Mouse (Mus musculus) cortical plate, adult 2 months (tissue): ENCODE results near the gene Urah. TPM values are rescaled to one million over a fixed set of nuclear protein-coding genes. Genes with fewer than 3 reads are reported as not detected.
A peak's percentile ranks its signal among the peaks of the same experiment; 100 is the strongest.

Experiments used
- H3K27ac ChIP-seq: fragments of 200-500 bp; 2 replicates; pipeline ENCODE4 v1.5.1; 2012; ENCODE audit warnings: low read length, control low read depth, inconsistent platforms; ENCODE audit not compliant: insufficient read depth
- H3K4me1 ChIP-seq: fragments of 200-500 bp; 2 replicates; pipeline ENCODE4 v1.6.1; 2011; ENCODE audit warnings: low read length; ENCODE audit not compliant: control insufficient read depth, insufficient read depth
- H3K4me3 ChIP-seq: fragments of 200-500 bp; 2 replicates; pipeline ENCODE4 v1.5.1; 2011; ENCODE audit warnings: mild to moderate bottlenecking, low read length, control low read depth; ENCODE audit not compliant: insufficient read depth
- CTCF ChIP-seq: fragments of 200-500 bp; IDR thresholded peaks from 2 replicates; pipeline ENCODE4 v1.5.1; 2011; ENCODE audit warnings: mild to moderate bottlenecking, control low read depth, low read length; ENCODE audit not compliant: insufficient read depth; ENCODE audit errors: extremely low read depth
- POLR2A ChIP-seq: fragments of 200-500 bp; IDR thresholded peaks from 2 replicates; pipeline ENCODE4 v1.6.1; 2011; ENCODE audit warnings: mild to moderate bottlenecking, low read length, control low read depth; ENCODE audit not compliant: insufficient read depth; ENCODE audit errors: extremely low read depth
- polyA plus RNA-seq: library from polyadenylated mRNA; depleted of rRNA; stranded (reverse); fragments of >200 nt; gene quantifications from 2 replicates; pipeline ENCODE4 v1.2.3, GENCODE M21; 2012

Gene Urah
- polyA plus RNA-seq, 1 experiment = 3.4 TPM

GRCm38 (mm10) chr7:140839556-140839955, 4.7 kb downstream of the Urah start:
- TF ChIP-seq POLR2A = no peak
- Histone ChIP-seq H3K4me3 (no peak overlapping the region), H3K27ac (no peak overlapping the region), H3K4me1 (no peaks in the 10 kb centered on the region)

GRCm38 (mm10) chr7:140840750-140841735, 6.2 kb downstream of the Urah start:
- H3K4me1 ChIP-seq = no peaks in the 10 kb centered on the region
- TF ChIP-seq POLR2A = no peak
- no peak for TF ChIP-seq CTCF
- H3K27ac ChIP-seq = no peak overlapping the region
- no peak overlapping the region for H3K4me3 ChIP-seq

DNA sequence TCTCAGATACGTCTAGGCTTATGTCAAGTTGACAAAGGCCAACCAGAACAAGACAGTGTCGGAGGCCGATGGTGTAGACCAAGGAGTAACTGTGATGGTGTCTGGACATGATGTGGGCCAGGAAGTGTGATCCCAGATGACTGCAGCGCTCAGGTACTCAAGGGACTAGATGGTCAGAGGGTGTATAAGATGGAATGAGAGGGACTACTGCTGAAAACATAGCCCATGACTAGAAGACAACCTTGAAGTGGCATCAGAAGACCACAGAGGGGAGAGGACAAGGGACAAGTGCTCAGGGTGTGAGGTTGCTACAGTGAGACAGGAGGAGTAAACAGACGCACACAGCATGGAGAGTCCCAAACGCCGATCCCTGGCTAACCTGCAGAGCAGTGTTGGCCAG, 9.0 kb downstream of the Urah start:
- no peak for TF ChIP-seq POLR2A
- TF ChIP-seq CTCF = no peak
- no peak overlapping the region for H3K4me3 ChIP-seq
- no peak overlapping the region for H3K27ac ChIP-seq
- H3K4me1 ChIP-seq = no peaks in the 10 kb centered on the region

DNA sequence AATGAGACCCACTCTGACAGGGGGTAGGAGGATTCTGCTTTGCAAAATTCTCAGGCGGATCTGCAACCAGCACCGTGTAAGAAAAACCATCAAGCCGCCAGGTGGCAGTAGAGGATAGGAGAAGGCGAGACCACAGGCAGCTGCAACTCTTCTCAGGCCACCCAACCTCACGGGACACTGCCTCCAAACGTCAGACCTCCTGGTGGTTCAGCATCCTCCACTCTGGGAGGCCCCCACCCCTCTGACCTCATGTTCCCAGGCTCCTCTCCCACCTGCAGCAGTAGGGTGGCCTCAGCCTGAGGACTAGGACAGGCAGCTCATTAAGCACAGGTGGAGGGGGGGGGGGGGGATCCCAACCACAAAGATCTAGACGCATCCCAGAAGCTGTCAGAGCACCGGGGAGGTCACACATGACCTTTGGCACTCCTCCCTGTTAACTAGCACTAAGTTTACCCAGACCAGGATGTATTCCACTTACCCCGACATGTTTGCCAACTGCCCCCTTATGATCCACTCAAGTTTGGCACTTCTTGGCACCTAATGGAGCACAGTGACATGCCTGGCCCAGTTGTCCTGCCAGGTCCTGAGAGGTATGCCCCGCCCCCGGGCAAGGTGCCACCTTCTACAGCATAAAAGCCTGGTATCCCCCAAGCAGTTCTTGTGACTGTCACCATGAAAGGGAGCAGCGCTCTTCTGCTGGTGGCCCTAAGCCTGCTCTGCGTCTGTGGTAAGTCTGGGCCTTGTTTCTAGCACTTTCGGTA, 10.3 kb downstream of the Urah start, which contains the start of gene Scgb1c1:
TSS of gene Scgb1c1 (plus strand) at position 643 of the 761 bp plus-strand sequence.
- TF ChIP-seq CTCF (peak; percentile 89), POLR2A (no peak)
- Histone ChIP-seq H3K27ac (no peak within 1 kb of the TSS), H3K4me1 (no peaks in the 10 kb centered on the region), H3K4me3 (no peak within 1 kb of the TSS)

GRCm38 (mm10) chr7:140845683-140846082, 10.9 kb downstream of the Urah start:
- H3K4me3 ChIP-seq = no peak overlapping the region
- no peak for TF ChIP-seq CTCF
- no peak for TF ChIP-seq POLR2A
- H3K27ac ChIP-seq = no peak overlapping the region
- no peaks in the 10 kb centered on the region for H3K4me1 ChIP-seq

GRCm38 (mm10) chr7:140846676-140847075, 11.9 kb downstream of the Urah start:
- H3K4me3 ChIP-seq = no peak overlapping the region
- no peak overlapping the region for H3K27ac ChIP-seq
- H3K4me1 ChIP-seq = no peaks in the 10 kb centered on the region
- no peak for TF ChIP-seq POLR2A
- TF ChIP-seq CTCF = no peak

GRCm38 (mm10) chr7:140847755-140848580, 13.2 kb downstream of the Urah start, which contains the start of gene Odf3:
Gene Odf3, plus strand, starts transcription at chr7:140847805.
- Histone ChIP-seq H3K27ac (no peak within 1 kb of the TSS), H3K4me1 (no peaks in the 10 kb centered on the region), H3K4me3 (no peak within 1 kb of the TSS)
- no peak for TF ChIP-seq POLR2A
- TF ChIP-seq CTCF = no peak

GRCm38 (mm10) chr7:140848591-140848990, 13.8 kb downstream of the Urah start:
- no peak overlapping the region for H3K4me3 ChIP-seq
- H3K4me1 ChIP-seq = no peaks in the 10 kb centered on the region
- no peak overlapping the region for H3K27ac ChIP-seq
- TF ChIP-seq POLR2A (no peak), CTCF (no peak)

DNA sequence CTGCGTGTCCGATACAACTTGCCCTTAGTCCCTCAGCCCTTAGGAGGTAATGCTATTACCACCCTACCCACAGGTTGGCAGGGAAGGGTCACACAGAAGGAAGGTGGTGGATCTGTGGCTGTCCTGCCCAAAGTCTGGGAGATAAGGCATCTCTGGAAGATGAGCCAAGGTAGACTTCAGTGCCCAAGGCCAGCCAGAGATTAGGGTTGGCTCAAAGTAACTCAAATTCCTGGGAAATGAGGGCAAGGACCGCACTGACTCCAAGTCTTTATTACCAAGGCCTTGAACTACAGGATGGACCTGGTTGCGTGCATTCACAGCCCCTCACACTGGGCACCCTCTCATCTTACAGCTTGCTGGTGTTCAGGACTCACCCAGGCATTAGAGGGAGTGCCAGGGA, 17.1 kb downstream of the Urah start:
- Histone ChIP-seq H3K4me1 (peaks cover 4% of the 10 kb centered on the region; the same call in 1 of the 2 replicates), H3K27ac (no peak overlapping the region), H3K4me3 (no peak overlapping the region)
- no peak for TF ChIP-seq POLR2A
- no peak for TF ChIP-seq CTCF
